Mouse (Mus musculus) liver, embryonic 14.5 days (tissue): ENCODE measurements around the gene Ccdc127.

Experiments used
- CTCF ChIP-seq: IDR thresholded peaks from 2 replicates; pipeline ENCODE4 v1.5.1; 2016; ENCODE audit warnings: antibody characterized with exemption, low read depth, control low read depth
- EP300 ChIP-seq: IDR thresholded peaks from 2 replicates; pipeline ENCODE4 v1.6.1; 2016; ENCODE audit warnings: antibody characterized with exemption, low read depth

- no peak for TF ChIP-seq CTCF
- TF ChIP-seq EP300: no peak
Measured at GRCm38 (mm10) chr13:74301607-74301984, 48.5 kb upstream of the Ccdc127 start.
